Mouse (Mus musculus): ENCODE data around the gene Gm10100. TPM values are rescaled to one million over a fixed set of nuclear protein-coding genes. Genes with fewer than 3 reads are reported as not detected.
"Not testable (repeated sequence)": the region's sequence is repeated elsewhere in the genome, so short reads cannot be mapped to it uniquely, and the experiment has no call there.

The Gm10100 gene
- total RNA-seq, 2 experiments from 2014 or later, result not detected

- ATAC-seq (replicated peaks; ENCODE audit: low FRiP score, poor library complexity, severe bottlenecking), result not testable (repeated sequence)
Observed at GRCm38 (mm10) chr10:77750686-77751085, 24.4 kb downstream of the Gm10100 start.

DNA sequence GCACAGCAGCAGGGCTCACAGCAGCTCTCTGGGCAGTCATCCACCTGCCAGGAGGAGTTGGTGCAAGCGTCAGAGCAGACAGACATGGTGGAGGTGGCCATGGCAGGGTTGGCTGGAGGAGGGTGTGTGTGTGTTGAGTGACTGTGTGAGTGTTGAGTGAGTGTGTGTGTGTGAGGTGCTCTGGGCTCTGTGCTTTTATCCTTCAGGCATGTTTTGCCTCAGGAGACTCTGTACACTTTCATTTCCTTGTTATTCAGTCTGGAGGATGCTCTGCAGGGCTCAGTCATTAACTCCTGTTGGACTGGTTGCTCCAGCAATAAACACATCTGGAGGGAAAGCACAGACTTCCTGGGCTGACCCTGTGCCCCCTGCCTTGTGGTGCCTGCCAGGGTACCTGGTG, 25.0 kb downstream of the Gm10100 start, which contains the start of gene Gm9736:
TSS of gene Gm9736 (minus strand) at position 101 of the 400 bp plus-strand sequence.
- ATAC-seq (replicated peaks; ENCODE audit: low FRiP score, poor library complexity, severe bottlenecking), result not testable (repeated sequence)

GRCm38 (mm10) chr10:77752312-77752711, 26.0 kb downstream of the Gm10100 start:
- not testable (repeated sequence) for ATAC-seq (replicated peaks; ENCODE audit: low FRiP score, poor library complexity, severe bottlenecking)

DNA sequence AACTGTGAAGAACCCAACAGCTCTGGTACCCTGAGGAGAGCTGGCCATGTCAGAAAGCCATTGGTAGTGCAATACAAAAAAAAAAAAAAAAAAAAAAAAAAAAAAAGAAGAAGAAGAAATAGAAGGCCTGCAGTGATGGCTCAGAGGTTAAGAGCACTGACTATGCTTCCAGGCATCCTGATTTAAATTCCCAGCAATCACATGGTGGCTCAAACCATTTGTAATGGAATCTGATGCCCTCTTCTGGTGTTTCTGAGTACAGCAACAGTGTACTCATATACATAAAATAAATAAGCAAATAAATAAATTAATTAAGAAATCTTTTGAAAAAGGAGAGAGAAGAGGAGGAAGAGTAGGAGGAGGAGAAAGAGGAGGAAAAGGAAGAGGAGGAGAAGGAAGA, 27.2 kb downstream of the Gm10100 start:
- ATAC-seq (replicated peaks; ENCODE audit: low FRiP score, poor library complexity, severe bottlenecking), result no peak

GRCm38 (mm10) chr10:77759582-77759981, 33.3 kb downstream of the Gm10100 start, which contains the start of gene Gm3233:
TSS of gene Gm3233 (minus strand) at chr10:77759682.
- not testable (repeated sequence) for ATAC-seq (replicated peaks; ENCODE audit: low FRiP score, poor library complexity, severe bottlenecking)

- no peak for ATAC-seq (replicated peaks; ENCODE audit: low FRiP score, poor library complexity, severe bottlenecking)
Observed at GRCm38 (mm10) chr10:77769727-77770126, 43.4 kb downstream of the Gm10100 start.

GRCm38 (mm10) chr10:77771225-77771624, 44.9 kb downstream of the Gm10100 start, which contains the start of gene Gm3238:
TSS of gene Gm3238 (minus strand) at chr10:77771325.
- not testable (repeated sequence) for ATAC-seq (replicated peaks; ENCODE audit: low FRiP score, poor library complexity, severe bottlenecking)

DNA sequence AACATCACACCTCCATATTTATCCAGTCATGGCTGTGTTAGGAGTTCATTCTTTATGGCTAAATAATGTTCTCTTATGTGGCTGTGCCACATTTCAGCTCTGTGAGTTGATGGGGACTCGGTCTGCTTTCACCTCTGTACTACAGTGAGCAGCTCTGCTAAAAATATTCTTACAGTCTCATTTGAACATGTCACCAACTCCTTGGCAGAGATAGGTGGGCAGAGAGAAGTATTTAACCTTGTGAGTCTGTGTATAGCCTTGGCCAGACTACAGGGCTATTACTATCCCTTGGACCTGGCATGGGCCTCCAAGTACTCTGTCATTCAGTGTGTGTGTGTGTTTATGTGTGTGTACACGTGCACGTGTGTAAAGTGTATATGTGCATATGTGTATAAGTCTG, 45.9 kb downstream of the Gm10100 start:
- ATAC-seq (replicated peaks; ENCODE audit: low FRiP score, poor library complexity, severe bottlenecking), result not testable (repeated sequence)

Other genes with a start within 250 kb of the Gm10100 start
Only the 30 nearest of the 31 such genes appear.
- 4.2 and 6.5 TPM in 2 replicates for gene Fam207a, start 210.7 kb upstream of the Gm10100 start, total RNA-seq (2015; ENCODE audit: low replicate concordance)
- gene Fam207a, start 210.7 kb upstream of the Gm10100 start, total RNA-seq (2017; ENCODE audit: low replicate concordance), result 7.1 and 12.4 TPM in 2 replicates
- 74.2 and 79.6 TPM in 2 replicates for gene Itgb2, start 196.2 kb upstream of the Gm10100 start, total RNA-seq (2015; ENCODE audit: low replicate concordance)
- 51.4 and 55.8 TPM in 2 replicates for gene Itgb2, start 196.2 kb upstream of the Gm10100 start, total RNA-seq (2017; ENCODE audit: low replicate concordance)
- gene Pttg1ip, start 144.8 kb upstream of the Gm10100 start, total RNA-seq (2015; ENCODE audit: low replicate concordance), result 58.8 and 73.6 TPM in 2 replicates
- gene Pttg1ip, start 144.8 kb upstream of the Gm10100 start, total RNA-seq (2017; ENCODE audit: low replicate concordance), result 72.6 and 78.0 TPM in 2 replicates
- gene Sumo3, start 120.4 kb upstream of the Gm10100 start, total RNA-seq (2015; ENCODE audit: low replicate concordance), result 6.3 and 20.2 TPM in 2 replicates
- gene Sumo3, start 120.4 kb upstream of the Gm10100 start, total RNA-seq (2017; ENCODE audit: low replicate concordance), result 30.7 and 32.1 TPM in 2 replicates
- gene Gm49325, start 120.3 kb upstream of the Gm10100 start, total RNA-seq (2015; ENCODE audit: low replicate concordance), result not detected in 2 replicates
- not detected in 2 replicates for gene Gm49325, start 120.3 kb upstream of the Gm10100 start, total RNA-seq (2017; ENCODE audit: low replicate concordance)
- gene Ube2g2, start 104.2 kb upstream of the Gm10100 start, total RNA-seq (2015; ENCODE audit: low replicate concordance), result 6.1 and 7.5 TPM in 2 replicates
- 10.5 and 14.4 TPM in 2 replicates for gene Ube2g2, start 104.2 kb upstream of the Gm10100 start, total RNA-seq (2017; ENCODE audit: low replicate concordance)
- not detected in 2 replicates for gene Tspear, start 39.9 kb upstream of the Gm10100 start, total RNA-seq (2015; ENCODE audit: low replicate concordance)
- gene Tspear, start 39.9 kb upstream of the Gm10100 start, total RNA-seq (2017; ENCODE audit: low replicate concordance), result not detected in 2 replicates
- not detected in 2 replicates for gene Gm19402, start 35.7 kb upstream of the Gm10100 start, total RNA-seq (2015; ENCODE audit: low replicate concordance)
- not detected in 2 replicates for gene Gm19402, start 35.7 kb upstream of the Gm10100 start, total RNA-seq (2017; ENCODE audit: low replicate concordance)
- gene Gm9508, start 29.3 kb upstream of the Gm10100 start, total RNA-seq (2015; ENCODE audit: low replicate concordance), result not detected in 2 replicates
- gene Gm9508, start 29.3 kb upstream of the Gm10100 start, total RNA-seq (2017; ENCODE audit: low replicate concordance), result not detected in 2 replicates
- gene Gm10272, start 19.9 kb upstream of the Gm10100 start, total RNA-seq (2015; ENCODE audit: low replicate concordance), result not detected in 2 replicates
- not detected in 2 replicates for gene Gm10272, start 19.9 kb upstream of the Gm10100 start, total RNA-seq (2017; ENCODE audit: low replicate concordance)
- gene Gm10024, start 15.0 kb upstream of the Gm10100 start, total RNA-seq (2015; ENCODE audit: low replicate concordance), result not detected in 2 replicates
- gene Gm10024, start 15.0 kb upstream of the Gm10100 start, total RNA-seq (2017; ENCODE audit: low replicate concordance), result not detected in 2 replicates
- gene Gm10142, start 10.7 kb upstream of the Gm10100 start, total RNA-seq (2015; ENCODE audit: low replicate concordance), result not detected in 2 replicates
- not detected in 2 replicates for gene Gm10142, start 10.7 kb upstream of the Gm10100 start, total RNA-seq (2017; ENCODE audit: low replicate concordance)
- not detected in 2 replicates for gene Krtap12-1, start 5.9 kb upstream of the Gm10100 start, total RNA-seq (2015; ENCODE audit: low replicate concordance)
- not detected in 2 replicates for gene Krtap12-1, start 5.9 kb upstream of the Gm10100 start, total RNA-seq (2017; ENCODE audit: low replicate concordance)
- gene Gm18596, start 16.2 kb downstream of the Gm10100 start, total RNA-seq (2015; ENCODE audit: low replicate concordance), result not detected in 2 replicates
- gene Gm18596, start 16.2 kb downstream of the Gm10100 start, total RNA-seq (2017; ENCODE audit: low replicate concordance), result not detected in 2 replicates
- gene Gm9736, start 24.9 kb downstream of the Gm10100 start, total RNA-seq (2015; ENCODE audit: low replicate concordance), result not detected in 2 replicates
- gene Gm9736, start 24.9 kb downstream of the Gm10100 start, total RNA-seq (2017; ENCODE audit: low replicate concordance), result not detected in 2 replicates
- not detected in 2 replicates for gene Gm3233, start 33.2 kb downstream of the Gm10100 start, total RNA-seq (2015; ENCODE audit: low replicate concordance)
- not detected in 2 replicates for gene Gm3233, start 33.2 kb downstream of the Gm10100 start, total RNA-seq (2017; ENCODE audit: low replicate concordance)
- gene Gm3238, start 44.8 kb downstream of the Gm10100 start, total RNA-seq (2015; ENCODE audit: low replicate concordance), result not detected in 2 replicates
- gene Gm3238, start 44.8 kb downstream of the Gm10100 start, total RNA-seq (2017; ENCODE audit: low replicate concordance), result not detected in 2 replicates
- not detected in 2 replicates for gene Gm7138, start 50.5 kb downstream of the Gm10100 start, total RNA-seq (2015; ENCODE audit: low replicate concordance)
- not detected in 2 replicates for gene Gm7138, start 50.5 kb downstream of the Gm10100 start, total RNA-seq (2017; ENCODE audit: low replicate concordance)
- not detected in 2 replicates for gene Gm3250, start 56.1 kb downstream of the Gm10100 start, total RNA-seq (2015; ENCODE audit: low replicate concordance)
- gene Gm3250, start 56.1 kb downstream of the Gm10100 start, total RNA-seq (2017; ENCODE audit: low replicate concordance), result not detected in 2 replicates
- not detected in 2 replicates for gene Gm7137, start 61.7 kb downstream of the Gm10100 start, total RNA-seq (2015; ENCODE audit: low replicate concordance)
- not detected in 2 replicates for gene Gm7137, start 61.7 kb downstream of the Gm10100 start, total RNA-seq (2017; ENCODE audit: low replicate concordance)
- not detected in 2 replicates for gene Gm9639, start 68.6 kb downstream of the Gm10100 start, total RNA-seq (2015; ENCODE audit: low replicate concordance)
- not detected in 2 replicates for gene Gm9639, start 68.6 kb downstream of the Gm10100 start, total RNA-seq (2017; ENCODE audit: low replicate concordance)
- gene Gm19668, start 72.6 kb downstream of the Gm10100 start, total RNA-seq (2015; ENCODE audit: low replicate concordance), result not detected in 2 replicates
- not detected in 2 replicates for gene Gm19668, start 72.6 kb downstream of the Gm10100 start, total RNA-seq (2017; ENCODE audit: low replicate concordance)
- not detected in 2 replicates for gene Gm9507, start 85.4 kb downstream of the Gm10100 start, total RNA-seq (2015; ENCODE audit: low replicate concordance)
- gene Gm9507, start 85.4 kb downstream of the Gm10100 start, total RNA-seq (2017; ENCODE audit: low replicate concordance), result not detected in 2 replicates
- not detected in 2 replicates for gene Gm2696, start 88.2 kb downstream of the Gm10100 start, total RNA-seq (2015; ENCODE audit: low replicate concordance)
- gene Gm2696, start 88.2 kb downstream of the Gm10100 start, total RNA-seq (2017; ENCODE audit: low replicate concordance), result not detected in 2 replicates
- gene Krtap10-4, start 100.6 kb downstream of the Gm10100 start, total RNA-seq (2015; ENCODE audit: low replicate concordance), result not detected in 2 replicates
- gene Krtap10-4, start 100.6 kb downstream of the Gm10100 start, total RNA-seq (2017; ENCODE audit: low replicate concordance), result not detected in 2 replicates
- gene Krtap10-10, start 109.5 kb downstream of the Gm10100 start, total RNA-seq (2015; ENCODE audit: low replicate concordance), result not detected in 2 replicates
- gene Krtap10-10, start 109.5 kb downstream of the Gm10100 start, total RNA-seq (2017; ENCODE audit: low replicate concordance), result not detected in 2 replicates
- gene Gm36176, start 120.3 kb downstream of the Gm10100 start, total RNA-seq (2015; ENCODE audit: low replicate concordance), result not detected in 2 replicates
- not detected in 2 replicates for gene Gm36176, start 120.3 kb downstream of the Gm10100 start, total RNA-seq (2017; ENCODE audit: low replicate concordance)
- gene Gm10318, start 126.4 kb downstream of the Gm10100 start, total RNA-seq (2015; ENCODE audit: low replicate concordance), result not detected in 2 replicates
- not detected in 2 replicates for gene Gm10318, start 126.4 kb downstream of the Gm10100 start, total RNA-seq (2017; ENCODE audit: low replicate concordance)
- gene Gm3285, start 135.5 kb downstream of the Gm10100 start, total RNA-seq (2015; ENCODE audit: low replicate concordance), result not detected in 2 replicates
- gene Gm3285, start 135.5 kb downstream of the Gm10100 start, total RNA-seq (2017; ENCODE audit: low replicate concordance), result not detected in 2 replicates
- not detected in 2 replicates for gene Lrrc3, start 176.1 kb downstream of the Gm10100 start, total RNA-seq (2015; ENCODE audit: low replicate concordance)
- gene Lrrc3, start 176.1 kb downstream of the Gm10100 start, total RNA-seq (2017; ENCODE audit: low replicate concordance), result not detected in 2 replicates

Measured in erythroblast, adult 5-6 weeks (primary cell).